Mouse (Mus musculus) stomach, postnatal 0 days (tissue): Measurements from ENCODE around the gene Nell2.

Experiments used
- CTCF ChIP-seq: IDR thresholded peaks from 2 replicates; pipeline ENCODE4 v1.5.1; 2016; ENCODE audit warnings: antibody characterized with exemption, low read depth, mild to moderate bottlenecking, moderate library complexity
- EP300 ChIP-seq: optimal IDR thresholded peaks from 2 replicates; pipeline ENCODE3; 2016; ENCODE audit warnings: antibody characterized with exemption

GRCm38 (mm10) chr15:95028862-95029486 is 499.4 kb downstream of the Nell2 start:
- TF ChIP-seq CTCF, result no peak
- no peak for TF ChIP-seq EP300
